26 mouse cellular contexts compared by ENCODE assay signal in genomic region chr5:117231059-117231458, GRCm38 (mm10). TPM values are rescaled to one million over a fixed set of nuclear protein-coding genes. Genes with fewer than 3 reads are reported as not detected.
DNase-seq lines count a peak whose midpoint lies in the region; ATAC-seq and TF ChIP-seq lines count a peak whose summit lies in the region.
"Had no signal": no experiment of that assay in that cellular context is flagged by ENCODE, and none has a peak within 500 bp of the region (broad histone marks: within the 10 kb centered on the region; RNA-seq: fewer than 3 reads in every experiment).

No protein-coding gene starts in this region.

- no peak overlapping the region for H3K4me2 ChIP-seq in stomach, postnatal 0 days (replicated peaks; ENCODE audit: low read depth)
- H3K4me2 ChIP-seq: embryonic facial prominence, embryonic 12.5 days; forebrain, embryonic 12.5 days; forebrain, embryonic 15.5 days; heart, embryonic 12.5 days; heart, embryonic 15.5 days; hindbrain, embryonic 14.5 days had no signal

- no peaks in the 10 kb centered on the region for H3K4me1 ChIP-seq in stomach, postnatal 0 days (replicated peaks; ENCODE audit: control insufficient read depth, insufficient read depth)
- H3K4me1 ChIP-seq: embryonic facial prominence, embryonic 12.5 days; forebrain, embryonic 12.5 days; forebrain, embryonic 15.5 days; heart, embryonic 12.5 days; heart, embryonic 15.5 days; hindbrain, embryonic 10.5 days had no signal

- H3K4me3 ChIP-seq in stomach, postnatal 0 days (ENCODE audit: low read depth, low read length): no peak overlapping the region
- H3K4me3 ChIP-seq: embryonic facial prominence, embryonic 12.5 days; erythroblast, embryonic 14.5 days; forebrain, embryonic 12.5 days; forebrain, embryonic 15.5 days; heart, embryonic 12.5 days; heart, embryonic 15.5 days; hindbrain, embryonic 10.5 days had no signal

- peak; percentile 49 to 64 for DNase-seq in lung, adult 18-20 months
- DNase-seq in lung, postnatal 14 days: no peak
- DNase-seq in lung, postnatal 36 days: peak; percentile 65
- DNase-seq in lung, postnatal 4 days: no peak
- DNase-seq in urinary bladder, postnatal 14 days (ENCODE audit: low spot score): peak; percentile 32
- no peak for DNase-seq in urinary bladder, postnatal 4 days (ENCODE audit: low spot score in 2 of 2)
- DNase-seq in stomach, postnatal 0 days (ENCODE audit: low spot score): peak; percentile 44
- no peak for DNase-seq in cerebellum, postnatal 25 days
- DNase-seq: adrenal gland, adult 2 months; adrenal gland, postnatal 14 days; cerebellum, adult 11 months; cerebellum, adult 8-10 months; cerebellum, postnatal 10 days; gastrocnemius, postnatal 25 days; heart, adult 18-20 months; heart, postnatal 10 days; heart, postnatal 36 days had no signal

- 49% methylated on average over 12 of the region's 12 CpGs for WGBS in stomach, postnatal 0 days

- H3K36me3 ChIP-seq in stomach, postnatal 0 days (ENCODE audit: control insufficient read depth, insufficient read depth, low read length): peaks cover 14% of the 10 kb centered on the region
- H3K36me3 ChIP-seq: embryonic facial prominence, embryonic 12.5 days; forebrain, embryonic 15.5 days; heart, embryonic 15.5 days had no signal

- ATAC-seq in stomach, postnatal 0 days (ENCODE audit: low FRiP score, low TSS enrichment): peak; percentile 73
- ATAC-seq: CD4-positive, CD25-positive, alpha-beta regulatory T cell, adult 4 months; forebrain, embryonic 15.5 days had no signal

- no peaks in the 10 kb centered on the region for H3K27me3 ChIP-seq in stomach, postnatal 0 days (ENCODE audit: control insufficient read depth, insufficient read depth, low read length)
- H3K27me3 ChIP-seq: embryonic facial prominence, embryonic 12.5 days; forebrain, embryonic 12.5 days; forebrain, embryonic 15.5 days; heart, embryonic 12.5 days; heart, embryonic 15.5 days had no signal

- H3K9me3 ChIP-seq in stomach, postnatal 0 days (ENCODE audit: control insufficient read depth, low read length): no peaks in the 10 kb centered on the region
- H3K9me3 ChIP-seq: embryonic facial prominence, embryonic 12.5 days; forebrain, embryonic 12.5 days; forebrain, embryonic 15.5 days; heart, embryonic 12.5 days; heart, embryonic 15.5 days; hindbrain, embryonic 10.5 days had no signal

- H3K9ac ChIP-seq in stomach, postnatal 0 days (ENCODE audit: low read length): no peak overlapping the region
- H3K9ac ChIP-seq: embryonic facial prominence, embryonic 12.5 days; forebrain, embryonic 12.5 days; forebrain, embryonic 15.5 days; heart, embryonic 12.5 days; heart, embryonic 15.5 days; hindbrain, embryonic 14.5 days had no signal

- no peak for TF ChIP-seq EP300 in stomach, postnatal 0 days (optimal IDR thresholded peaks at IDR 0.05)

- H3K27ac ChIP-seq in stomach, postnatal 0 days (replicated peaks): no peak overlapping the region
- H3K27ac ChIP-seq: embryonic facial prominence, embryonic 12.5 days; forebrain, embryonic 12.5 days; forebrain, embryonic 15.5 days; heart, embryonic 15.5 days; hindbrain, embryonic 10.5 days; hindbrain, embryonic 14.5 days had no signal

- TF ChIP-seq CTCF in stomach, postnatal 0 days (IDR thresholded peaks at IDR 0.05; ENCODE audit: low read depth): peak; percentile 51

RNA-seq across cellular contexts. Expression of gene Pebp1, which starts 56.4 kb away (rescaled TPM):
- 394 and 400 TPM in 2 replicates for polyA plus RNA-seq in stomach, postnatal 0 days (2015; fragmentation: Nextera tagmentation; extraction: Ambion mirVana)

Comparison
In these comparisons a context has a peak if more than half of its experiments do, and no peak if none do; other contexts are left out.
1. DNase-seq: peak in lung, adult 18-20 months (2 of 2), lung, postnatal 36 days (single experiment), urinary bladder, postnatal 14 days (single experiment) and stomach, postnatal 0 days (single experiment); none in lung, postnatal 14 days (single experiment), lung, postnatal 4 days (0 of 2), urinary bladder, postnatal 4 days (0 of 2) and cerebellum, postnatal 25 days (0 of 2).